Mouse (Mus musculus) thymus, postnatal 10 days (tissue): Measurements from ENCODE around the gene Parvg.
A peak's percentile ranks its signal among the peaks of the same experiment; 100 is the strongest.

Experiments
- DNase-seq, 2 experiments: peaks; one replicate each; pipeline ENCODE4 v3.0.0; 2021; ENCODE audit warnings: low spot score in 2 of 2

Gene Parvg

DNA sequence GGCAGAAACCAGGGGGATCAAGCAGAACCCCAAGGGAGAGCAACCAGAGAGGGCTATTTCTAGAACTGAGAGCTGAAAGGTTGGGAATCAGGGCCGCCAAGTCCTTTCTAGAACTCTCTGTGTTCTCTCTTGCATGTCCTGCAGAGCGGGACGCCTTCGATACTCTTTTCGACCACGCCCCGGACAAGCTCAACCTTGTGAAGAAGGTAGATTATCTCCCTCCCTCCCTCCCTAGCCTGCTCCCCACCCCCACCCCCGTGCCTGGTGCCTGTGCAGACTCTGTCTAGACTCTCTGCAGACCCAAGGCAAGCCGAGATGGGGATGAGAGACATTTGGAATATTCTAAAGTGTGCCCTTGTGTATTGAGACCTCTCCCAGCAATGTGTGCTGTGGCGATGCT lies 20.6 kb upstream of the Parvg start:
- no peak for DNase-seq

DNA sequence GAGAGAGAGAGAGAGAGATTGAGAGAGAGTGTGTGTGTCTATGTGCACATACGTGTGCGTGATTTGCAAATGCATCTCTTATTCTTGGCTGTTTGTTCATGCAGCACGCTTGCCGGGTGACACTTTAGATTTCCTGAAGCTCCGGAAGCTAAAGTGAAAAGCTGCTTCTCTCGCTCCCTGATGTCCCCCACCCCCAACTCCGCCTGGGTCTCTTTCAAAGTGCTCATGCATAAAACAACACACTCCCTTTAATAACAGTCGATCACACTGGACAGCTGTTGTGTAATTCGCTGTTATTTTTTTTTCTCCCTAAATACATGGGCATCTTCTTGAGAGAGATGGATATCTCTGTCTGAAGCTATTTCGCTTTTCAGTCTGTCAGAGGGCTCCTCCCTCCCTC lies 18.5 kb upstream of the Parvg start:
- no peak for DNase-seq

DNA sequence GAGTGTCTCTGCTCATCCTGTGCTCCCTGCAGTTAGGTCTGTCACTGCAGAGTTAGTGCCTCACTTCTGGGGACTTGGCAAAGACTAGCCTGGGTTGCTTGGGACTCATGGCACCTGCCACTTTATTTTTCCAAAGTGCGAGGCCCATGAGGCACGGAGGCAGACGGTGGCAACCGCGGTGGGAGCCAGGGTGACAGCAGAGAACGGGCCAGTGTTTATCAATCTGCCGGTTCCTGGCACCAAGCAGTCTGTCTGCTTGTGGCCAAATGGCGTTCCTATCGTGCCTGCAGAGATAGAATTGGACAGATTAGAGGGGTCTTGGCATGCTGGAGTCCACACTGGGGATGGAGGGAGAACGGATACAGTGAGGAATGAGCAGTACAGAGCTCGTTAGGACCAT lies 13.6 kb upstream of the Parvg start:
- no peak for DNase-seq

DNA sequence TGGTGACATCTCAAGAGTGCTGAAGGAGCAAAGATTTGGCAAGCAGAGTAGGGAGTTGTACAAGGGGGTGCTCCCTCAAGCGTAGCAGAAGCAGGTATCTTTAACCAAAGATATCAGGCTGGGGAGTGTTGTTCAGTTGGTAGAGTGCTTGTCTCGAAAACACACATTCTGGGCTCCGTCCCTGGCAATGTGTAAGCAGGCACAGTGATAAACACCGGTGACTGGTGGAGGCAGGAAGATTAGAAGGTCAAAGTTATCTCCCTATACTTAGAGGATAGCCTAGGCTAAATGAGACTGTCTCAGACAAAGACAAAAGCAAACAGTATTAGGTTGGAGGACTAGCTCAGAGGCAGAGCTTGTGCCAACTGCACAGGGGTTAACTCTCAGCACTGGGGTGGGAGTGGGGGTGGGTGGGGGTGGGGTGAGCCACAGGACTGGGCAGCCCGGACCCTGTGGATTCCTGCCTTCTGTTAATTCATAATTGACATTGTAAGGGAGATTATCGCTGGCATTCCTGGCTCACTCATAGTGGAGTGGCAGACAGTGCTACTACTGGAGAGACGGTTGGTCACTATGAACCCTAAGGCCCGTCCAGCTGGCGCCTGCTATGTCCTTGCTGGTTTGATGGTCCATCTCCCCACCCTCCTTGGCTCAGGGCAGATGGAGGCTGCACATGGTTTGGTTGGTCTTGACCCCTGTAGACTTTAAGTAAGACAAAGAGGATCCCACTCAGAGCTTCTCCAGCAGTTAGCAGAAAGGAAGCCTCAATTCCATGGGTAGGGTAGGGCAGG lies 12.3 kb upstream of the Parvg start:
- no peak for DNase-seq

DNA sequence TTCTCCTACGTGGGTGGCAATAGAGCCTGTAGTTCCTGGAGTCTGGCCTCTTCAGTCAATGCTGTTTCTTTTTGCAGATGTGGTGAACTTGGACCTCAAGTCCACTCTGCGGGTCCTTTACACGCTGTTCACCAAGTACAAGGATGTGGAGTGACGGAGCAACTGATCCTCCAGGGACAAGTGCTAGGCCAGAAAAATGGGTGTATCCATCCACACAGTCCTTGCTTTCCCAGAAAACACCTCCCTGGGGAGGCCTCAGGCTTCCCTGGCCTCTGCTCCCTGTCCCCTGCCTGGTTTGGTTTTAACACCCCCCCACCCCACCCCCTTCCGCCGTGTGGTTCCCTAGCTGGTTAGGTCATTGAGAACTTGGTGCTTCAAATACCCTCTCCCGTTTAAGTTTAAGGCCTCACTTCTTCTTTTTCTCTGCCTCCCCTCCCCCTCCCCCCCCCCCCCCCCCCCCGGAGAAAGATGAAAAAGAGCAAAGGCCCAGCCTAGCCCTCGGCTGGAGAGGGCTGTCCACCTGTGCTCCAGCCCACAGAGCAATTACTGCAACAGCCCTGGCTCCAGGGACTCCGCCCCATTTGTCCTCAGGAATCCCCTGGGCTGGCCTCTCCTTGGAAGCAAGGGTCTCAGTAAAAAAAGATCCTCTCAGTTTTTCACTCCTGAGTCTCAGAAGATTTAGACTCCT lies 10.8 kb upstream of the Parvg start:
- DNase-seq, result no peak

DNA sequence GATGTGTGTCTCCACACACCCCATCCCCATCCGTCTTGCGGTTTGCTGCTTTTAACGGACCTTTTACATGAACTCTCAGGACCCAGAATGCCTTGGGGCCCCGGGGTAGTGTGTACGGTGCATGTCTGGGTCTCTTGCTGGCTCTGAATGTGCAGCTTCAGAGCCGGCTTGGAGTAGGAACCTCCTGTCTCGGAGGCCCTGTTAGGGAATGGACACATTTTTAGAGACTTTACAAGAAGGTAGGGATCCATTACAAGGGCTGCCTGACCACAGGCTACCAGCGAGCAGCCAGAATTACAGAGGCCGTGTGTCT lies 10.3 kb upstream of the Parvg start:
- peak; percentile 75 to 80 for DNase-seq

DNA sequence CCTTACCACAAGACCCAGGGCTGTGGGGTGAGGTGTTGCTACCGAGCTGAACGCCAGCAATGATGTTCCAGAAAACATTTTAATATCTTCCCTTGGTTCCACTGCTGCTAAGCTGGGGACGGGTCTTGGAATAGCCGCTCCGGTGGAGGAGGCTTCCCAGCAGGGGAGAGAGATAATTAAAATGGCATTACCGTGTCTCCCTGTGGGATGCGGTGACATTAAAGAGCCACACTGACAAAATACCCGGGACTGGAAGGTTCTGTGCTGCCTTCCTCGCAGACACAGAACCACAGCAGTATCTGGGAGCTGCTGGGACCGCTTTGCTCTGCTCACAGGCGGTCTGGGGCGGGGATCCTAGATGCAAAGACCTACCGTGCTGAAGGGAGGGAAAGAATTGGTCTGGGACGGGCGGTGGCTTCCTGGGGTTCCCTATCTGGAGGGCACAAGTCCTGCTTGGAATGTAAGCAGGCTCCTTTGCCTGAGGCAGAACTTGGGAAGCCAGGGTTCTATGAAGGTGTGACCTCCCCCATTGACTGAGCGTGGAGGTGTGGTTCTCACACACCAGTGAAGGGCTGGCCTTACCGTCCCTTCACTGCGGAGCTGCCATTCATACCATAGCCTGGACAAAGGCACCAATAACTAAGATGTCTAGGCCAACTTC lies 9.3 kb upstream of the Parvg start:
- DNase-seq, result no peak

DNA sequence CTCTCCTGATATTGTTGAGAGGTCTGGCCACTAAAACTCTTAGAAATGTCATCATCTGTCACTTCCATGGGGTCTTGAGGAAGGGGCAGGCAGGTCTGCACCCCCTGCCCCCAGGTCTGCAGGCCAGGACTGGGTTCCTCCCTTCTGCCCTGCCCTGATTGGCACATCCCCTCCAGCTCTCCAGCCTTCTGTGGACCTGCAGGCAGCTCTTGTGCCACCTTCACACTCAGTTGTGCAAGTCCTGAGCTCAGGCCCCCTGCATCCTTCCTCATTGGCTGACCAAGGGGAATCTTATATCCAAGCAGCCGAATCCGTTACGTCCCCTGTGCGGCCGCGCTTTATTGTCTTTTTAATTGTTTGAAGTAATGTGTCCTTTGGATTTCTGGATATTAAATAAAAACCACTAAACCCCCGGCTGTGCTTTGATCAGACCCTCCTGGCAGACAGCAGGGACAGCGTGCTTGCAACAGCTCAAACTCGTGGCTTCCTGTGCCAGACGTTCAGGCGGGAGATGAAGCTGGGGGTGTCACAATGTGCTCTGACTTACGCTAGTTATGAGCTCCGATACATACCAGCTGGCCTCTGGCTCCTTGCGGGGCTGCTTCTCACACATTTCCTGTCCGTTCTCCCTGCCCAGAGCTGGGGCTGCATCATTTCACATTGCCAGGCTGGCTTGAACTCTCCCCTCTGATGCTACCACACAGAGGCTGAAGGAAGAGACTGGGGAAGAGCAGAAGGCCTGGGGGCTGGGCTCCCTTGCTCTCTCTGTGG lies 8.4 kb upstream of the Parvg start:
- DNase-seq, result peak; percentile 65 to 68

DNA sequence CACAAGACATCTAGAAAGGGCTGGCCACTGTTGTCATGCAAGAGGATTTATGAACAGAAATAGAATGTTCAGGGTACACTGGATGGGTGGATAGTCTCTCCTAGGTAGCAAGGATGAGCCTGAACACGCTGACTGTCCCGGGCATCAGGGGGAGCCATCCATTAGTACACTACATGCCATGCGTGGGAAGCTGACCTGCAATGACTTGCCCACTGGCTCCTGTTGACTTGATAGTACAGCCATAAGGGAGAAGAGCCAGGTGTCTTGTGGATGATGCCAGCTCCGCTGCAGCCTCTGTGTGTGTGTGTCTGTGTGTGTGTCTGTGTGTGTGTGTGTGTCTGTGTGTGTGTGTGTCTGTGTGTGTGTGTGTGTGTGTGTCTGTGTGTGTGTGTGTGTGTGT lies 4.4 kb upstream of the Parvg start:
- DNase-seq, result no peak

DNA sequence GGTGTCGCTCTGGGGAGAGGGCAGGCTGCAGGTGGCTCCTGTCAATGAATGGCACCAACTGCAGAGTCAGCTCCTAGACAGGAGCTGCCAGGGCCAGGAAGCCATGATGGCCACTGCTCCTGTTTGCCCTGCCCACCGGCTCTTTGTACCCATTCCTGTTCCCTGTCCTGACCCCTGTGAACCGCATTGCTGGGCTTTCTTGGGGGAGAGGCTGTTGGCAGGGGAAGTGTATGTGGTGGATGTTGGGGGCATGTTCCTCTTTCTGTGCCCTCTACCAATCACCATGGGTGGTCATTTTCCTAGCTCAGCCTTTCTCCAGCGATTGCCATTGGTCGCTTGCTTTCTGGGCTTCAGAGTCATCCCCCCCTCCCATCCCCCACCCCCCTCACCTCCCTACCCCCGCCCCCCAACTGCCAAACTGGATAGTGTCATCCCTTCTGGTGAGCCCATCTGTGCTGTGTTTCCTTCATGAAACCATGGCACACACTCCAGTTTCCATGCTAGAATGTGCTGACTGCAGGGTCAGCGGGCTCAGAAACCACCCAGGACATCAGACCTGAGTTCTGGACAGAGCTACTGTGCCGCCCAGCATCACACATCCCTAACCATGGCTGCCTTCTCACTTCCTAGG lies 2.2 kb upstream of the Parvg start:
- DNase-seq, result no peak

DNA sequence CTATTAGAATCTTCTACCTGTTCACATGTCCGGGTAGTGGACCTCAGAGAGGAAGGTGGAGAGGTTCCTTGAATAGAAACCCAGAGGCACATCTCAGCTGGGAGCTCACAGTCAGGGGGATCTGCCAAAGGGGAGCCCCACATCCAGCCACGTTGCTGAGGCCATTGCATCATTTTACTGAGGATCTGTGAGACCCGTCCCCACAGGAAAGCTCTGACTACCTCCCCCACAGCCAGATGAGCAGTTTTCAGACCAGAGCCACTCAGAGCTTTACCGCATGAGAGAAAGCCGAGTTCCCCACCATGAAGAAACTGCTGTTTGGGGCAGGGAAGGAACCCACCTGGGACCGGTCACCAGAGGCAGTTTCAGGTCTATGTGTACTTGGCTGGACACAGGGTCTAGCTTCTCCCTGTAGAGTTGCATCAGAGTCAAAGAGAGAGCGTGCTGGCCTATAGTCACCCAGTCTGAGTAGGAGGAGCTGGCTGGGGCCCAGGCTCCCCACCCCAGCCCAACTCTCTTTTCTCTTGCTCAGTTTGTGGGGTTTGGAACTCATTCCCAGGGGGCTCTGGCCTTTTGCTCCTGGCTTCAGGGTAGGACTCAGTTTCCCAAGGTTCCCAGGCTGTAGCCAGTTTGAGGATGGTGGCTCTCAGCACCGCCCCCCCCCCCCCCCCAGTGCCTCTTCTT lies 1.2 kb downstream of the Parvg start:
- no peak for DNase-seq

DNA sequence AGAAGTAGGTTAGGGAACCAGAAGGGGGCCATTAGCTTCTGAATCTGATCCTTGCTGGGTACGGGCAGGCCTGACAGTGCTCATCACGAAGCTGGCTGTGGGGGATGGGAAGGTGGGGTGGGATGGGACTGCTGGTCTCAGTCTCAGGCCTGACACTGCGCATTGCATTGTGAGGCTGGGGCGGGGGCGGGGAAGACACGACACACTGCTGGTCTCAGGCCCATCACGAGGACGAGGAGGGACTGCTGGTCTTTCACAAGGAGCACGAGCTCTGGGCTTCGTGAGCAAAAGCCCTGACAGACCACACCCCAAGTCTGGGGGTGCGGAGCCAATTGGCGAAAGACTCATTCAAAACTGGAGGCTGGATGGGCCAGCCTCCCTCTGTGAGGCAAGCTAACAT lies 1.9 kb downstream of the Parvg start:
- no peak for DNase-seq

DNA sequence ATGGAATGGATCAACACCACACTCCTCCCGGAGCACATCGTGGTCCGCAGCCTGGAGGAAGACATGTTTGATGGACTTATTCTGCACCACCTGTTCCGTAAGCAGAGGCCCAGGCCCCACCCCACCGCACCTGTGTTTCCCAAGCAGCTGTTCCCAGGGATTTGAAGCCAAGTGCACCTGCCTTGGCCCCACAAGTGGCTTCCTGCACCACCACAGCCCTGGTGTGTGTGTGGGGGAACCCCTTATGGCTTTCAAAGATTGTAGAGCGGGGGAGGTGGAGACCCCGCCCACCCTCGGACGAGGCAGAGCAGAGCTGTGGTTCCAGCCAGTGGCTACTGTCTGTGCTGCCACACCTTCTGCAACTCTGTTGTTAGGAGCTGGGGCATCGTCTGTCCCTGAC lies 5.0 kb downstream of the Parvg start:
- no peak for DNase-seq

DNA sequence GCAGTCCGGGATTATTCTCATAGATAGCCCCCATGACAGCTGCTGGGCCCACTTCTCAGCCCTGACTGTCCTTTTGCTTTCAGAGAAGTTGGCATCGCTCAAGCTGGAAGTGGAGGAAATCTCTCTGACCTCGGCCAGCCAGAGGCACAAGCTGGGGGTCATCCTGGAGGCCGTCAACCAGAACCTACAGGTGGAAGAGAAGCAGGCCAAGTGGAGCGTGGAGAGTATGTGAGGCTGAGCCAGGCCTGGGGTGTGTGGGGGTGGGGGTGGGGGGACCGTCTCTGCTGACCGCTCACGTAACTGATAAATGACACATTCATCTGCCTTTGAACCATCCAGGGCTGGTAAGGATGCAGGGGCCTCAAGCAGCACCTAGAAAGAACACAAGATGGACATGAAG lies 6.1 kb downstream of the Parvg start:
- no peak for DNase-seq

DNA sequence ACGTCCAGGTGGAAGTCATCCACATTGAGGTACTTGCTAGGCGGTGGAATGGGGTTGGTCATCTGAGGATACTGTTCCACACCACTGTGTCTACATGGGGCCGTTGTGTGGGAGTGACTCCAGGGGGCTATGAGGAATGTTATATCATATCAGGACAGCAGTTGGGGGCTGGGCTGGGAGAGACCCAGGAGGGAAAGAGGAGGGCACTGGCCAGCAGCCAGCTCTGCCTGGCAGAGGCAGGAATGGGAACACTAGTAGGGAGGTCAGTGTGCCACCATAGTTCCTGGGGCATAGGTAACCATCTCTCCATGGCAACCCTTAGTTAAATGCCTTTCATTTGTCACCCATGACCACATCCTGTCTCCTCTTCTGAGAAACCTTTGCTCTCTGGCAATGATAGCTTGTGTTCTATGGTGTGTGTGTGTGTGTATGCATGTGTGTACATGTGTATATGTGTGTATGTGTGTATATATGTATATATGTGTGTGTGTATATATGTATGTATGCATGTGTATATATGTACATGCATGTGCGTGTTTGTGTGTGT lies 7.3 kb downstream of the Parvg start:
- DNase-seq, result no peak

DNA sequence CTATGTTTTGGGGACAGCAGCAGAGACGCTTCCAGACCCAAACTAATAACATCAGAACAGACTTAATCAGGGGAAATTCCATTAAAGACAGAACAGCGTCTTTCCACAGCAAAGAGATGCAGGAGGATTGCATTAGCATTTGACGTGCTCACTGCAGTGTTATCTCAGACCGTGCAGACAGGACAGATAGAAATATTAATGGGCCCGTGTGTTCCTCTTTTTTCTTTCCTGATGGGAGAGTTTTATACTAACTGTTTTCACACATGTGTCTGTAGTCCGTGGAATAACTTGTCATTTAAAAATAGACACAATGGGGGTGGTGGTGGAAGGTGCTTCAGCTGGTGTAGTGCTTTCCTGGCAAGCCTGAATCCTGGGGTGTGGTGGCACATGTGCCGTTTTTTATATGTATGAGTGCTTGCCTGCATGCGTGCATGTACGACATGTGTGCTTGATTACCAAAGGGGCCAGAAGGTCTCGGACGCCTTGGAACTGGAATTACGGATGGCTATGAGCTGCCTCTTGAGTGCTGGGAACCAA lies 12.5 kb downstream of the Parvg start:
- no peak for DNase-seq

DNA sequence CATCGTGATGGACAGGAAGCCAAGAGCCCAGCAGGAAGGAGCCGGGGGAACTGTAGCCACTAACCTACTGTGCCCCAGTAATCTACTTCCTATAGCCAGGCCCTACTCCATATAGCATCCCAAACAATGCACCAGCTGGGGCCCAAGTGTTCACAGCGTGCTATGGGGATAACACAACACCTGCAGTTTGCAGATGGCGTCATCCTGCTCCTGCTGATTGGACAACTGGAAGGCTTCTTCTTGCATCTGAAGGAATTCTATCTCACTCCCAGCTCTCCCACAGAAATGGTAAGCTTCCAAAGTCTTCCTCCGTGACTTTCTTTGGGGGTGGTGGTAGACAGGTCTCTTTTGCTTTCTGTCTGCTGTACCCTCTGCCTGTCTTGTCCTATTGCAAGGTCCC lies 13.8 kb downstream of the Parvg start:
- no peak for DNase-seq

DNA sequence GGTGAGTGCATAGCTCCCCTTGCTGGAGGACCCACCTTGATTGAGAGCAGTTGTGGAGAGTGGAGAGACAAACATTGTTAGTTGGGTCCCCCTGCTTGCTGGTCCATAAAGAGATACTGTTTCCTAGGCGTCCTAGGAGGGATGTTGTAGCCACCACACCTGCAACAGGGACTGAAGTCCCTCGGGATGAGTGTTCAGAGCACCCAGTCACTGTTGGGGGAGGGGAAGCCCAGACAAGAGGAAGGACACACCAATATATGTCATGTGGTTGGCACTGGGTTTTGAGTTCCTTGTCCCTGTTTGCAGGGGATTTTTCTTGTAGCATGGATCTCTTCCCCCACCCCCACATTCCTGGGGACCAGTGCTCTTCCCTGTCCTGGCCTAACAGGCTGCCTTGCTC lies 17.1 kb downstream of the Parvg start:
- no peak for DNase-seq

DNA sequence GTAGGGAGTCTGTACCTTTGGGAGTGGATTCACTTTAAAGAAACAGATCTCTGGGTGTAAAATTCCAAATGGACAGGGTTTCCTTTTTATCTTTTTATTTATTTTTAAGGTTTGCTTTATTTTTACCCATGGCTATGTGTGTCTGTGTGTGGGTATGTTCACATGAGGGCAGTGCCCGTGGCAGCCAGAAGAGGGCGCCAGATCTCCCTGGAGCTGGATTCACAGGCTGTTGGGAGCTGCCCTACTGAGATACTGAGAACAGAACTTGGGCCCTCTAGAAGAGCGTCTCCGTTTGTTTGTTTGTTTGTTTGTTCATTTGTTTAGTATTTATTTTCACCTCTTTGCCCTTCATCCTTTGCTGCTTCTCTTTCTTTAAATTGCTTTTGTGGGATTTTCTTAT lies 24.9 kb downstream of the Parvg start:
- DNase-seq, result no peak

DNA sequence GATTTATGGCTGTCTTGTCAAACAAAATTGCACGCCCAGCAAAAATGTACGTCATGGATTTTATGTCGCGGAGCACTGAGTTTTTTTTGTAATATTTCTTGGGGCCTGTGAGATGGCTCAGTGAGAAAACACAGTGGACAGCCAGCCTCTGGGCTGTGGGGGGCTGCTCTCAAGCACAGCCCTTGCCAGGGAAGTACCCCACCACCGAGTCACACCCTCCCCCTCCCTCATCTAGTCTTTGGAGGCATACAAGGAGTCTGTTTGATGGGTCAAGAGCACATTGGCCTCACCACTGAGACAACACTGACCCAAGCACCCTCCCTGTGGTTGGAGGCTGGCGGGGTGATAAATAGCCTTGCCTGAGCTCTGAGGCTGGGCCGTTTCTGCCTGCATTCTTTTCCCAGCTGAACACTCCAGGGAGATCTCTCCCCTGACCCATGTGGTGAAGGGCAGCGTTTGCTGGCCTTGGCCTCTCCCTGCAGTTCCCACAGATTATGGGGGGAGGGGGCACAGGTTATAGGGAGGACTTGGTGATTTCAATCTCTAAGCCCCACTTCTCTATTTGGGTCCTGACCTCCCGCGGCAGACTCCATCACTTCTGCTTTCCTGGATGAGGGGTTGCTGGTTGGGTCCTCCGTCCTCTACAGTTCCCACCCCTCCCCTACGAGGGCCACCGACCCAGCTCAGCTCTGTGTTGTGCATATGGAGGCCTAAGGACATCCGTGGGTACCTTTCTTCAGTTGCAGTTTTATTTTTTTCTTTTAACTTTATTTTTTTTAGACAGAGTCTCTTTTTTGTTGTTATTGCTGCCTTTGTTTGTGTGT lies 26.3 kb downstream of the Parvg start:
- DNase-seq, result no peak
